Mouse (Mus musculus) erythroblast, adult 5-6 weeks (primary cell): ENCODE data around the gene Lipc. TPM values are rescaled to one million over a fixed set of nuclear protein-coding genes. Genes with fewer than 3 reads are reported as not detected.

Experiments
- ATAC-seq: replicated peaks from 2 replicates; pipeline ENCODE4 v1.8.0; 2016; ENCODE audit warnings: moderate number of reproducible peaks, mild to moderate bottlenecking, moderate TSS enrichment, inconsistent platforms; ENCODE audit not compliant: poor library complexity, low FRiP score, severe bottlenecking
- total RNA-seq, 2 experiments: library from RNA; stranded (forward) in 1 of 2; stranded (reverse) in 1 of 2; fragments of 150-400 nt in 1 of 2; fragments of 200-764, 138-1000 nt in 1 of 2; gene quantifications; 2 replicates each; pipeline versions ENCODE4 v1.2.3 to v1.2.4; 2015 to 2017; ENCODE audit warnings: low replicate concordance in 2 of 2

Gene Lipc
- total RNA-seq, 2 experiments from 2014 or later: not detected

GRCm38 (mm10) chr9:70788705-70789104 lies 163.3 kb downstream of the Lipc start:
- no peak for ATAC-seq

- no peak for ATAC-seq
These were observed 169.8 kb downstream of the Lipc start for GRCm38 (mm10) chr9:70782191-70782590.

GRCm38 (mm10) chr9:70775517-70775916 lies 176.5 kb downstream of the Lipc start:
- ATAC-seq: no peak

GRCm38 (mm10) chr9:70760974-70761373 lies 191.1 kb downstream of the Lipc start:
- no peak for ATAC-seq

- ATAC-seq: 0 out of 2 replicates have a peak, but pooled peaks have one; percentile 45
These were observed 200.4 kb downstream of the Lipc start for GRCm38 (mm10) chr9:70751504-70752222.

Other genes with a start within 250 kb of the Lipc start
- gene Aqp9, start 216.5 kb upstream of the Lipc start, total RNA-seq (2015; ENCODE audit: low replicate concordance): 128 and 166 TPM in 2 replicates
- 163 and 167 TPM in 2 replicates for gene Aqp9, start 216.5 kb upstream of the Lipc start, total RNA-seq (2017; ENCODE audit: low replicate concordance)